Mouse (Mus musculus) forebrain, embryonic 11.5 days (tissue): ENCODE data around the gene Lair1. TPM values are rescaled to one million over a fixed set of nuclear protein-coding genes. Genes with fewer than 3 reads are reported as not detected.

Experiments used
- ATAC-seq: fragments of 200-750 bp; cut with Nextera tagmentation; replicated peaks from 2 replicates; pipeline ENCODE4 v1.8.0; 2017; ENCODE audit warnings: moderate TSS enrichment; ENCODE audit not compliant: low FRiP score
- DNase-seq: peaks from one replicate; pipeline ENCODE4 v3.0.0-alpha.2; 2017; ENCODE audit warnings: low spot score
- H3K27ac ChIP-seq: fragments of 300-500 bp; sonication (generic); 2 replicates; pipeline ENCODE4 v1.5.1; 2014; ENCODE audit warnings: low read depth, low read length
- H3K27me3 ChIP-seq: fragments of 300-500 bp; sonication (generic); 2 replicates; pipeline ENCODE4 v1.6.1; 2014; ENCODE audit warnings: mild to moderate bottlenecking, low read length, mixed read lengths; ENCODE audit not compliant: control insufficient read depth, insufficient read depth
- H3K36me3 ChIP-seq: fragments of 300-500 bp; sonication (generic); 2 replicates; pipeline ENCODE4 v1.6.1; 2014; ENCODE audit warnings: mild to moderate bottlenecking, low read length, moderate library complexity, mixed read lengths; ENCODE audit not compliant: control insufficient read depth, insufficient read depth
- H3K4me1 ChIP-seq: fragments of 300-500 bp; sonication (generic); replicated peaks from 2 replicates; pipeline ENCODE4 v1.6.1; 2014; ENCODE audit warnings: low read length, mixed read lengths; ENCODE audit not compliant: control insufficient read depth, insufficient read depth
- H3K4me2 ChIP-seq: fragments of 300-500 bp; sonication (generic); 2 replicates; pipeline ENCODE4 v1.6.1; 2014; ENCODE audit warnings: low read depth, mild to moderate bottlenecking, low read length, moderate library complexity, mixed read lengths; ENCODE audit not compliant: severe bottlenecking
- H3K4me3 ChIP-seq: fragments of 300-500 bp; sonication (generic); 2 replicates; pipeline ENCODE4 v1.5.1; 2014; ENCODE audit warnings: low read depth, low read length
- H3K9ac ChIP-seq: fragments of 300-500 bp; sonication (generic); 2 replicates; pipeline ENCODE4 v1.6.1; 2014; ENCODE audit warnings: low read length
- H3K9me3 ChIP-seq: fragments of 300-500 bp; sonication (generic); 2 replicates; pipeline ENCODE4 v1.6.1; 2016; ENCODE audit warnings: low read length, mixed read lengths; ENCODE audit not compliant: control insufficient read depth
- WGBS: fragments of 180-500 bp; shearing (Covaris S2); extraction: QIAGEN DNeasy Blood & Tissue Kit; methylation state at CpG from one replicate; pipeline ENCODE4 v1.1.7; 2014; 5-methylcytosine and 5-hydroxymethylcytosine counted together
- polyA plus RNA-seq: library from polyadenylated mRNA; unstranded; fragments of >200 nt; fragmentation: Nextera tagmentation; extraction: Ambion mirVana; gene quantifications from 2 replicates; pipeline ENCODE4 v1.2.1, GENCODE M21; 2014

Lair1 gene
- 1.2 and 1.4 TPM in 2 replicates for polyA plus RNA-seq

- H3K9ac ChIP-seq, result no peak within 1 kb of the TSS
- H3K27me3 ChIP-seq, result no peaks in the 10 kb centered on the region
- no peaks in the 10 kb centered on the region for H3K9me3 ChIP-seq
- DNase-seq (no peak), ATAC-seq (no peak)
- H3K36me3 ChIP-seq, result no peaks in the 10 kb centered on the region
- no peak within 1 kb of the TSS for H3K4me2 ChIP-seq
- no peaks in the 10 kb centered on the region for H3K4me1 ChIP-seq
- 87% methylated on average over 2 of the region's 2 CpGs for WGBS
- H3K27ac ChIP-seq, result no peak within 1 kb of the TSS
- no peak within 1 kb of the TSS for H3K4me3 ChIP-seq
Observed at GRCm38 (mm10) chr7:4063013-4063412, at the start of gene Lair1. Lair1 (minus strand) TSS chr7:4063204.

- Histone ChIP-seq H3K4me2 (no peak overlapping the region), H3K27ac (no peak overlapping the region), H3K9me3 (no peaks in the 10 kb centered on the region), H3K27me3 (no peaks in the 10 kb centered on the region), H3K9ac (no peak overlapping the region), H3K4me3 (no peak overlapping the region), H3K4me1 (no peaks in the 10 kb centered on the region), H3K36me3 (no peaks in the 10 kb centered on the region)
- ATAC-seq (no peak), DNase-seq (no peak)
- 53% methylated on average over 3 of the region's 3 CpGs for WGBS
Observed at GRCm38 (mm10) chr7:4111766-4112165, 48.8 kb upstream of the Lair1 start.

- Histone ChIP-seq H3K27me3 (no peaks in the 10 kb centered on the region), H3K4me1 (no peaks in the 10 kb centered on the region), H3K36me3 (no peaks in the 10 kb centered on the region), H3K4me3 (no peak overlapping the region), H3K9me3 (no peaks in the 10 kb centered on the region), H3K9ac (no peak overlapping the region), H3K27ac (no peak overlapping the region), H3K4me2 (no peak overlapping the region)
- DNase-seq, result no peak
- 19% methylated on average over 4 of the region's 4 CpGs for WGBS
- ATAC-seq, result 0 out of 2 replicates have a peak, but pooled peaks have one; percentile 39
Observed at GRCm38 (mm10) chr7:4103411-4103810, 40.4 kb upstream of the Lair1 start.

GRCm38 (mm10) chr7:4101144-4101543, 38.1 kb upstream of the Lair1 start:
- Histone ChIP-seq H3K9me3 (no peaks in the 10 kb centered on the region), H3K9ac (no peak overlapping the region), H3K4me3 (no peak overlapping the region), H3K4me1 (no peaks in the 10 kb centered on the region), H3K36me3 (no peaks in the 10 kb centered on the region), H3K27ac (no peak overlapping the region), H3K4me2 (no peak overlapping the region), H3K27me3 (no peaks in the 10 kb centered on the region)
- DNase-seq (no peak), ATAC-seq (no peak)
- WGBS, result 81% methylated on average over 5 of the region's 5 CpGs

- ATAC-seq, result no peak
- Histone ChIP-seq H3K4me3 (no peak overlapping the region), H3K27ac (no peak overlapping the region), H3K4me2 (no peak overlapping the region), H3K4me1 (no peaks in the 10 kb centered on the region), H3K9ac (no peak overlapping the region), H3K9me3 (no peaks in the 10 kb centered on the region), H3K27me3 (no peaks in the 10 kb centered on the region), H3K36me3 (no peaks in the 10 kb centered on the region)
- no peak for DNase-seq
- 84% methylated on average over 2 of the region's 2 CpGs for WGBS
Observed at GRCm38 (mm10) chr7:4098832-4099231, 35.8 kb upstream of the Lair1 start.

GRCm38 (mm10) chr7:4098301-4098700, 35.3 kb upstream of the Lair1 start:
- DNase-seq (no peak), ATAC-seq (no peak)
- no peak overlapping the region for H3K9ac ChIP-seq
- no peaks in the 10 kb centered on the region for H3K36me3 ChIP-seq
- WGBS, result 80% methylated on average over 2 of the region's 2 CpGs
- H3K27me3 ChIP-seq, result no peaks in the 10 kb centered on the region
- no peaks in the 10 kb centered on the region for H3K4me1 ChIP-seq
- H3K4me3 ChIP-seq, result no peak overlapping the region
- H3K4me2 ChIP-seq, result no peak overlapping the region
- H3K9me3 ChIP-seq, result no peaks in the 10 kb centered on the region
- no peak overlapping the region for H3K27ac ChIP-seq

GRCm38 (mm10) chr7:4091170-4091569, 28.2 kb upstream of the Lair1 start:
- 58% methylated on average over 8 of the region's 8 CpGs for WGBS
- Histone ChIP-seq H3K4me3 (no peak overlapping the region), H3K9ac (no peak overlapping the region), H3K27ac (no peak overlapping the region), H3K9me3 (no peaks in the 10 kb centered on the region), H3K27me3 (no peaks in the 10 kb centered on the region), H3K4me1 (no peaks in the 10 kb centered on the region), H3K36me3 (no peaks in the 10 kb centered on the region), H3K4me2 (no peak overlapping the region)
- DNase-seq (no peak), ATAC-seq (no peak)

GRCm38 (mm10) chr7:4088679-4089078, 25.7 kb upstream of the Lair1 start:
- no peak overlapping the region for H3K4me2 ChIP-seq
- H3K36me3 ChIP-seq, result no peaks in the 10 kb centered on the region
- no peak overlapping the region for H3K27ac ChIP-seq
- ATAC-seq (no peak), DNase-seq (no peak)
- H3K27me3 ChIP-seq, result no peaks in the 10 kb centered on the region
- no peaks in the 10 kb centered on the region for H3K4me1 ChIP-seq
- 94% methylated on average over 2 of the region's 2 CpGs for WGBS
- H3K9me3 ChIP-seq, result no peaks in the 10 kb centered on the region
- no peak overlapping the region for H3K9ac ChIP-seq
- no peak overlapping the region for H3K4me3 ChIP-seq

GRCm38 (mm10) chr7:4087896-4088480, 25.0 kb upstream of the Lair1 start:
- Histone ChIP-seq H3K36me3 (no peaks in the 10 kb centered on the region), H3K4me2 (no peak overlapping the region), H3K27me3 (no peaks in the 10 kb centered on the region), H3K27ac (no peak overlapping the region), H3K9ac (no peak overlapping the region), H3K9me3 (no peaks in the 10 kb centered on the region), H3K4me1 (no peaks in the 10 kb centered on the region), H3K4me3 (no peak overlapping the region)
- 87% methylated on average over 6 of the region's 6 CpGs for WGBS
- DNase-seq (no peak), ATAC-seq (no peak)
